ENCODE assay signal across 8 mouse cellular contexts in genomic region chr4:150913743-150914142, GRCm38 (mm10). TPM values are rescaled to one million over a fixed set of nuclear protein-coding genes. Genes with fewer than 3 reads are reported as not detected.
DNase-seq lines count a peak whose midpoint lies in the region; ATAC-seq and TF ChIP-seq lines count a peak whose summit lies in the region.

No protein-coding gene starts in this region.

- no peak for ATAC-seq in kidney, postnatal 0 days (replicated peaks; ENCODE audit: low FRiP score, low read depth)
- ATAC-seq in hindbrain, postnatal 0 days: no peak

- H3K9me3 ChIP-seq in kidney, postnatal 0 days (replicated peaks; ENCODE audit: low read length): no peaks in the 10 kb centered on the region
- H3K9me3 ChIP-seq in hindbrain, postnatal 0 days (ENCODE audit: low read length): no peaks in the 10 kb centered on the region

- DNase-seq in kidney, postnatal 0 days (ENCODE audit: low spot score): no peak
- no peak for DNase-seq in kidney, adult 18-20 months
- DNase-seq in brain, embryonic 14.5 days (ENCODE audit: low read depth): peak; percentile 34
- DNase-seq in hindbrain, postnatal 0 days (ENCODE audit: low spot score): peak; percentile 20
- DNase-seq in neural tube, embryonic 10.5 days (ENCODE audit: extremely low spot score, low spot score): peak; percentile 18
- DNase-seq in embryo, embryonic 10.5 days (ENCODE audit: low spot score): no peak
- no peak for DNase-seq in frontal cortex, postnatal 10 days (ENCODE audit: low spot score in 2 of 2)
- DNase-seq in gastrocnemius, postnatal 25 days: no peak

- no peaks in the 10 kb centered on the region for H3K36me3 ChIP-seq in kidney, postnatal 0 days (ENCODE audit: insufficient read depth, low read length)
- no peaks in the 10 kb centered on the region for H3K36me3 ChIP-seq in hindbrain, postnatal 0 days (ENCODE audit: insufficient read depth, low read length)

- H3K4me2 ChIP-seq in kidney, postnatal 0 days (ENCODE audit: low read length): peak overlapping the region; percentile 76
- peak overlapping the region; percentile 63 for H3K4me2 ChIP-seq in hindbrain, postnatal 0 days (ENCODE audit: low read depth, low read length)

- peak overlapping the region; percentile 70 for H3K9ac ChIP-seq in kidney, postnatal 0 days (ENCODE audit: low read depth, low read length)
- H3K9ac ChIP-seq in hindbrain, postnatal 0 days (replicated peaks; ENCODE audit: low read length): peak overlapping the region; percentile 66

- peak overlapping the region; percentile 82 for H3K27ac ChIP-seq in kidney, postnatal 0 days
- H3K27ac ChIP-seq in hindbrain, postnatal 0 days: peak overlapping the region; percentile 84

- H3K4me3 ChIP-seq in kidney, postnatal 0 days (replicated peaks; ENCODE audit: low read depth, low read length): peak overlapping the region; percentile 62
- H3K4me3 ChIP-seq in hindbrain, postnatal 0 days (ENCODE audit: low read length): peak overlapping the region; percentile 76

- no peak for TF ChIP-seq POLR2A in brain, embryonic 14.5 days (IDR thresholded peaks at IDR 0.05; ENCODE audit: borderline replicate concordance, extremely low read depth, insufficient read depth, insufficient read length, poor library complexity, severe bottlenecking)

- peaks cover 12% of the 10 kb centered on the region; the same call in 1 of the 2 replicates for H3K4me1 ChIP-seq in kidney, postnatal 0 days (replicated peaks; ENCODE audit: insufficient read depth, low read length)
- peaks cover 12% of the 10 kb centered on the region; the same call in 1 of the 2 replicates for H3K4me1 ChIP-seq in hindbrain, postnatal 0 days (ENCODE audit: insufficient read depth, low read length)

- TF ChIP-seq CTCF in kidney, postnatal 0 days (IDR thresholded peaks at IDR 0.05; ENCODE audit: low read depth): no peak
- no peak for TF ChIP-seq CTCF in brain, embryonic 14.5 days (IDR thresholded peaks at IDR 0.05; ENCODE audit: borderline replicate concordance, extremely low read depth, insufficient read depth, insufficient read length)
- no peak for TF ChIP-seq CTCF in hindbrain, postnatal 0 days (IDR thresholded peaks at IDR 0.05; ENCODE audit: low read depth)

- H3K27me3 ChIP-seq in kidney, postnatal 0 days (ENCODE audit: insufficient read depth, low read length): no peaks in the 10 kb centered on the region
- H3K27me3 ChIP-seq in hindbrain, postnatal 0 days (ENCODE audit: insufficient read depth, low read length): no peaks in the 10 kb centered on the region

- WGBS in kidney, postnatal 0 days: 13% methylated on average over 12 of the region's 12 CpGs
- 15% methylated on average over 12 of the region's 12 CpGs for WGBS in hindbrain, postnatal 0 days

RNA-seq across cellular contexts. Expression of gene Park7, which starts 0.5 kb away (rescaled TPM):
- polyA plus RNA-seq in kidney, postnatal 0 days (2015; fragmentation: Nextera tagmentation; extraction: Ambion mirVana): 419 and 424 TPM in 2 replicates
- polyA plus RNA-seq in brain, embryonic 14.5 days (2012; rRNA removed): 268 and 286 TPM in 2 replicates
- 126 and 135 TPM in 2 replicates for total RNA-seq in hindbrain, postnatal 0 days (2014; rRNA removed)
- polyA plus RNA-seq in hindbrain, postnatal 0 days (2015; fragmentation: Nextera tagmentation; extraction: Ambion mirVana): 449 and 470 TPM in 2 replicates
- total RNA-seq in gastrocnemius, postnatal 25 days (2021): 100 to 1,000 TPM; 669 to 811 TPM

RNA-seq across cellular contexts. Expression of gene Tnfrsf9, which starts 0.6 kb away (rescaled TPM):
- 0.13 TPM in 2 replicates for polyA plus RNA-seq in kidney, postnatal 0 days (2015; fragmentation: Nextera tagmentation; extraction: Ambion mirVana)
- polyA plus RNA-seq in brain, embryonic 14.5 days (2012; rRNA removed): 0.25 and 0.35 TPM in 2 replicates
- total RNA-seq in hindbrain, postnatal 0 days (2014; rRNA removed): 0.52 and 2.4 TPM in 2 replicates
- polyA plus RNA-seq in hindbrain, postnatal 0 days (2015; fragmentation: Nextera tagmentation; extraction: Ambion mirVana): 0.09 and 0.34 TPM in 2 replicates
- total RNA-seq in gastrocnemius, postnatal 25 days (2021): under 1 TPM in 1 of 2 experiments, not detected in 1; 0.18 TPM

Comparison
In these comparisons a context has a peak if more than half of its experiments do, and no peak if none do; other contexts are left out.
1. DNase-seq: peak in brain, embryonic 14.5 days (single experiment), hindbrain, postnatal 0 days (single experiment) and neural tube, embryonic 10.5 days (single experiment); none in kidney, postnatal 0 days (single experiment), kidney, adult 18-20 months (single experiment), embryo, embryonic 10.5 days (single experiment), frontal cortex, postnatal 10 days (0 of 2) and gastrocnemius, postnatal 25 days (single experiment).